Mouse (Mus musculus) neural tube, embryonic 11.5 days (tissue): ENCODE results near the gene Traf3. TPM values are rescaled to one million over a fixed set of nuclear protein-coding genes. Genes with fewer than 3 reads are reported as not detected.

Experiments used
- ATAC-seq: fragments of 200-750 bp; cut with Nextera tagmentation; 2 replicates; pipeline ENCODE4 v1.8.0; 2017; ENCODE audit warnings: moderate number of reproducible peaks, mild to moderate bottlenecking, moderate TSS enrichment, moderate library complexity; ENCODE audit not compliant: insufficient read depth, low FRiP score, low TSS enrichment
- DNase-seq: peaks from one replicate; pipeline ENCODE4 v3.0.0-alpha.2; 2015; ENCODE audit warnings: low spot score
- H3K27ac ChIP-seq: fragments of 300-500 bp; sonication (generic); 2 replicates; pipeline ENCODE4 v1.5.1; 2014; ENCODE audit warnings: low read depth, mild to moderate bottlenecking, low read length
- H3K27me3 ChIP-seq: fragments of 300-500 bp; sonication (generic); 2 replicates; pipeline ENCODE4 v1.6.1; 2014; ENCODE audit warnings: mild to moderate bottlenecking, low read length, mixed read lengths; ENCODE audit not compliant: control insufficient read depth, insufficient read depth
- H3K36me3 ChIP-seq: fragments of 300-500 bp; sonication (generic); 2 replicates; pipeline ENCODE4 v1.6.1; 2014; ENCODE audit warnings: mild to moderate bottlenecking, low read length, moderate library complexity, mixed read lengths; ENCODE audit not compliant: control insufficient read depth, insufficient read depth
- H3K4me1 ChIP-seq: fragments of 300-500 bp; sonication (generic); 2 replicates; pipeline ENCODE4 v1.6.1; 2014; ENCODE audit warnings: low read length, mixed read lengths; ENCODE audit not compliant: control insufficient read depth, insufficient read depth
- H3K4me2 ChIP-seq: fragments of 300-500 bp; sonication (generic); 2 replicates; pipeline ENCODE4 v1.6.1; 2014; ENCODE audit warnings: low read depth, mild to moderate bottlenecking, moderate library complexity
- H3K4me3 ChIP-seq: fragments of 300-500 bp; sonication (generic); 2 replicates; pipeline ENCODE4 v1.5.1; 2014; ENCODE audit warnings: low read depth, low read length
- H3K9ac ChIP-seq: fragments of 300-500 bp; sonication (generic); 2 replicates; pipeline ENCODE4 v1.6.1; 2014; ENCODE audit warnings: mild to moderate bottlenecking, low read length
- H3K9me3 ChIP-seq: fragments of 300-500 bp; sonication (generic); 2 replicates; pipeline ENCODE4 v1.6.1; 2016; ENCODE audit warnings: low read length; ENCODE audit not compliant: control insufficient read depth
- WGBS: fragments of 180-500 bp; shearing (Covaris S2); extraction: QIAGEN DNeasy Blood & Tissue Kit; methylation state at CpG from one replicate; pipeline ENCODE4 v1.1.7; 2014; 5-methylcytosine and 5-hydroxymethylcytosine counted together
- polyA plus RNA-seq: library from polyadenylated mRNA; unstranded; fragments of >200 nt; fragmentation: Nextera tagmentation; extraction: Ambion mirVana; gene quantifications from 2 replicates; pipeline ENCODE4 v1.2.1, GENCODE M21; 2014

Gene Traf3
- polyA plus RNA-seq, 1 experiment from 2014 or later: 16.2 TPM

DNA sequence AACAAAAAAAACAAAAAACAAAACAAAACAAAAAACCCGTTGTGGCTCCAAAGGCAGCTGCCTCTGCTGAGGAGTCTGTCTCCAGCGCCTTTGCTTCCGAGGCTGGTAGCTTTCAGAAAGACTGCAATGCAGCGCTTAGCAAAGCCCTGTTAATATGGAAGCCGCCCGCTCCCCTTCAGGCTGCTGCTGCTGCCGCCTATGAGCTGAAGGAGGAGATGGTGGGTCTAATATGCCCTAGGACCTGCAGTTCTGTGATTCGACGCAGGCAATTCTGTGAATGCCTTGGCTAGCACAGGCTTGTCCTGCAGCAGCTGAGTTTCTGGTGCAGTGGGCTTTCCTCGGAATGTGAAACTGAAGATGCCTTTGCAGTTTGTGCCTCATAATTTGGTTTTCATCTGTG, 36.9 kb downstream of the Traf3 start:
- Histone ChIP-seq H3K27me3 (no peaks in the 10 kb centered on the region), H3K4me2 (no peak overlapping the region), H3K27ac (no peak overlapping the region), H3K36me3 (no peaks in the 10 kb centered on the region), H3K9ac (no peak overlapping the region), H3K9me3 (no peaks in the 10 kb centered on the region), H3K4me3 (no peak overlapping the region), H3K4me1 (no peaks in the 10 kb centered on the region)
- ATAC-seq (no peak), DNase-seq (no peak)
- WGBS: 67% methylated on average over 10 of the region's 10 CpGs

DNA sequence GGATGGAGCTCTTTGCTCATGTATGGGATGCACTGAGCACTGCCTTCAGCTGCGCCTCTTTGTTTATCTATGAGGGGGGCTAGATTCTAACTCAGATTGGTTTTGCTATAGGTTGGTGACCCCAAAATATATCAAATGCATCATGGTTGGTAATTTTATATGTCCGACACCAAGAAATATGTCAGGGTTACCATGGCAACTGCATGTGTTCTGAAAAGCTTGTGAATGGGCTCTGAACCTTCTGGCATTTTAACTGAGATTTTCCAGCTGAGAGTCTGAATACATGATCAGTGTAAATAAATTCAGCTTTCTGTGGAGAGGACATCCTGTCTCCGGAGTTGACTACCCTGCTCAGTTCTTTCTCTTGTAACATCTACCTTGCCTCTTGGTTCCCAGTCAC, 37.8 kb downstream of the Traf3 start:
- Histone ChIP-seq H3K27ac (no peak overlapping the region), H3K27me3 (no peaks in the 10 kb centered on the region), H3K4me1 (no peaks in the 10 kb centered on the region), H3K36me3 (no peaks in the 10 kb centered on the region), H3K4me3 (no peak overlapping the region), H3K9me3 (no peaks in the 10 kb centered on the region), H3K4me2 (no peak overlapping the region), H3K9ac (no peak overlapping the region)
- no peak for DNase-seq
- WGBS: 55% methylated on average over 3 of the region's 3 CpGs
- ATAC-seq: no peak

DNA sequence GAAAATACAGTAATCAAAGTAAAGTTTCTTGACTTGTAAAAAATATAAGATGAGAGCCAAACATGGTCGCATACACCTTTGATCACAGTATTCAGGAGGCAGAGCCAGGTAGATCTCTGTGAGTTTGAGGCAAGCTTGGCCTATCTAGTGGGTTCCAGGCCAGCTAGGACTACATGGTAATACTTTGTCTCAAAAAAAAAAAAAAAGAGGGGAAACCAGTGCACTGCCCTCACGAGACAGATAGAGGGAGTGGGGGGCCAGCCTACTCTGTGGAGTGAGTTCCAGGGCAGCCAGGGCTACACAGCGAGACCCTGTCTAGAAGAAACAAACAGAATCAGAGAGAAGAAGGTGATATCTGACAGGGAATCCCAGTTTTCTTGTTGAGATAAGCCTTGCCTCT, 41.5 kb downstream of the Traf3 start:
- Histone ChIP-seq H3K4me2 (no peak overlapping the region), H3K9me3 (no peaks in the 10 kb centered on the region), H3K4me3 (no peak overlapping the region), H3K27ac (no peak overlapping the region), H3K9ac (no peak overlapping the region), H3K27me3 (no peaks in the 10 kb centered on the region), H3K36me3 (no peaks in the 10 kb centered on the region), H3K4me1 (no peaks in the 10 kb centered on the region)
- ATAC-seq (no peak), DNase-seq (no peak)
- 82% methylated on average over 3 of the region's 3 CpGs for WGBS

- 80% methylated on average over 5 of the region's 5 CpGs for WGBS
- Histone ChIP-seq H3K9ac (no peak overlapping the region), H3K4me3 (no peak overlapping the region), H3K9me3 (no peaks in the 10 kb centered on the region), H3K27ac (no peak overlapping the region), H3K36me3 (no peaks in the 10 kb centered on the region), H3K27me3 (no peaks in the 10 kb centered on the region), H3K4me2 (no peak overlapping the region), H3K4me1 (no peaks in the 10 kb centered on the region)
- DNase-seq (no peak), ATAC-seq (no peak)
These were observed 45.6 kb downstream of the Traf3 start for GRCm38 (mm10) chr12:111211729-111212128.

- Histone ChIP-seq H3K4me1 (no peaks in the 10 kb centered on the region), H3K4me2 (no peak overlapping the region), H3K27me3 (no peaks in the 10 kb centered on the region), H3K27ac (no peak overlapping the region), H3K9me3 (no peaks in the 10 kb centered on the region), H3K4me3 (no peak overlapping the region), H3K36me3 (peaks cover 8% of the 10 kb centered on the region), H3K9ac (no peak overlapping the region)
- no peak for ATAC-seq
- DNase-seq: no peak
- WGBS: 96% methylated on average over 6 of the region's 6 CpGs
These were observed 52.7 kb downstream of the Traf3 start for GRCm38 (mm10) chr12:111218867-111219266.

DNA sequence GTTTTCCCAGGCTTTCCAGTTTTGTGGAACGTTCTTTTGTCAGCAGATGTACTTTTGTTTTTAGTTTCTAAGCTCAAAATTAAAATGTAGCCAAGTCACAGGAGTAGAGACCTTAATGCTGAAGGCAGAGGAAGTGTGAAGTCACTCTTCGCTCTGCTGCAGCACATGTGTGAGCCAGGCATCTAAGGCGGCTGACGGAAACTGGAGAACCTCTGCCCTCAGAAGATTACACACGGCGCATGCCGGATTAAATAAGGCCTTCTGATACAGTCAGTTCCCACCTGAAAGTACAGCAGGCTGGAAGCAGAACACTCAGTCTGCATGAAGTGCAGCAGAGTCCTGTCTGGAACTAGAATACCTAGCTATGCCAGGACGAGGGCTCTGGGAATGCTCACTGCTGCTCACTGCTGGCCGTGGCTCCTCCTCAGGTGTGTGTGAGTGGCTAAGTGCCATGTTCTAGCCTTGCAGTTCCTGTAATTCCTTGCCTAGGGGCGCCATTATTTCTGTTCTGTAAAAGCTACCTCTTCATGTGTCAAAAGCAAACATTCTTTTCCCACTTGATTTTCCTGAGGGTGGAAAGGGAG, 59.1 kb downstream of the Traf3 start:
- ATAC-seq: no peak
- H3K36me3 ChIP-seq: peaks cover 8% of the 10 kb centered on the region
- H3K9me3 ChIP-seq: no peaks in the 10 kb centered on the region
- H3K4me2 ChIP-seq: no peak overlapping the region
- H3K4me1 ChIP-seq: no peaks in the 10 kb centered on the region; the same call in 1 of the 2 replicates
- no peaks in the 10 kb centered on the region for H3K27me3 ChIP-seq
- no peak overlapping the region for H3K4me3 ChIP-seq
- no peak overlapping the region for H3K9ac ChIP-seq
- no peak for DNase-seq
- no peak overlapping the region for H3K27ac ChIP-seq
- WGBS: 85% methylated on average over 10 of the region's 10 CpGs

DNA sequence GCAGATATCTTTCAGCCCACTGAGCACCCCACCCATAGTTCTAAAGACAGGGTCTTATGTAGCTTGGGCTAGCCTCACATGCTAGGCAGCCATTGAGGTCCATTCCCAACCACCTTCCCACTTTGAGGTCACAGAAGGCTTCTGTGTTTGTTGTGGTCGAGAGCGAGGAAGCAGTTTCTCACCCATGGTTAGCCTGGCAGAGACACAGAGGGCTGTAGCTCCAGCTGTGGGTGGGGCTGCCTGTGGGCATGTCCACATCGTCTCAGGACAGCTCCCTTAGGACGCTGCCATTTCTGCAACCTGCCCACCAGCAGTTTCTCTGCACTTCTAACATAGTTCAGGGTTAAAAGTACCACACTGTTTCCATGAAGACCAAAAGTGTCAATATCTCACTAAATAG, 61.2 kb downstream of the Traf3 start:
- H3K9me3 ChIP-seq: no peaks in the 10 kb centered on the region
- ATAC-seq: no peak
- no peak overlapping the region for H3K4me2 ChIP-seq
- DNase-seq: no peak
- 84% methylated on average over 4 of the region's 4 CpGs for WGBS
- no peak overlapping the region for H3K27ac ChIP-seq
- no peaks in the 10 kb centered on the region; the same call in 1 of the 2 replicates for H3K4me1 ChIP-seq
- no peak overlapping the region for H3K4me3 ChIP-seq
- H3K27me3 ChIP-seq: no peaks in the 10 kb centered on the region
- no peaks in the 10 kb centered on the region for H3K36me3 ChIP-seq
- no peak overlapping the region for H3K9ac ChIP-seq

DNA sequence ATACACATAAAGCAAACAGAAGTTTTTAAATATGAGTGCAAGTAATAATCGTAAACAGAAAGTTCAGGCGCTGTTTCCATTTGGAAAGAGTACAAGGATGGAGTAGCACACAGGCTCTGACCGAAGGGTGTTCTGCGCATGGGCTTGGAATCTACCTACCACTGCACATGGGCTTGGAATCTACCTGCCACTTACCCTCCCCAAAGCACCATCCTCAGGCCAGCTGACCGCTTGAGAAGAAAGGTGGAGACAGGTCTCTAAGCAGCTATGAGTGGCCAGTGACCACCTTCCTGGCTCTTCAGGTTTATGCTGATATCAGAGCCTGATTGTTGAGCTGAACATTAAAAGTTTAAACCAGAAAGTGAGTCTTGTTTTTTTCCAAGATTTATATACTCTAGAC, 62.3 kb downstream of the Traf3 start:
- 92% methylated on average over 5 of the region's 5 CpGs for WGBS
- ATAC-seq (no peak), DNase-seq (no peak)
- H3K36me3 ChIP-seq: no peaks in the 10 kb centered on the region
- H3K4me2 ChIP-seq: no peak overlapping the region
- no peak overlapping the region for H3K9ac ChIP-seq
- H3K4me3 ChIP-seq: no peak overlapping the region
- no peak overlapping the region for H3K27ac ChIP-seq
- H3K27me3 ChIP-seq: no peaks in the 10 kb centered on the region
- no peaks in the 10 kb centered on the region; the same call in 1 of the 2 replicates for H3K4me1 ChIP-seq
- no peaks in the 10 kb centered on the region for H3K9me3 ChIP-seq

DNA sequence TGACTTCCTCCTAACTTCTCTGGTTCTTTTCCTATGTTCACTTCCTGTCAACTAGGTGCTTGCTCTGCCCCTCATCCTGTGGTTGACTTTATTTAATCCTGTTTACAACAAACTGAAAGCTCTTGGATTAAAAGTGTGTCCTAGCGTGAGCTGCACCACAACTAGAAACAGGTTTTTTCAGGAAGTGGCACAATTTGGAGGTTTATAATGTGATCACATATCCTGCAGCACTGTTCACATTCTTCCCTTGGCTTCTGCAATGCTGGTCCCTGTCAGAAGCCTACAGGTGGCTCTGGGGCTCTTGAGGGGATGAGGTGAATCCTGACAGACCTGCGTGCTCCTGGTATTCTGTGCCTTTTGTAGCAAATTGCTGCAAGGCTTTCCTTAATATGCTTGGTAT, 64.6 kb downstream of the Traf3 start:
- 87% methylated on average over 2 of the region's 2 CpGs for WGBS
- H3K9me3 ChIP-seq: no peaks in the 10 kb centered on the region
- H3K9ac ChIP-seq: no peak overlapping the region
- H3K27me3 ChIP-seq: no peaks in the 10 kb centered on the region
- no peak for DNase-seq
- H3K4me2 ChIP-seq: no peak overlapping the region
- no peaks in the 10 kb centered on the region for H3K36me3 ChIP-seq
- H3K4me3 ChIP-seq: no peak overlapping the region
- H3K4me1 ChIP-seq: no peaks in the 10 kb centered on the region
- H3K27ac ChIP-seq: no peak overlapping the region
- ATAC-seq: no peak
